Mouse (Mus musculus) E14TG2a.4 (cell line): ENCODE measurements around the gene R3hdm4.

Source experiments
- CTCF ChIP-seq: conservative IDR thresholded peaks from 2 replicates; pipeline ENCODE4 v1.5.1; 2014; ENCODE audit warnings: low read length
- NANOG ChIP-seq: IDR thresholded peaks from 2 replicates; pipeline ENCODE4 v1.6.1; 2014; ENCODE audit warnings: borderline replicate concordance, low read length, mixed read lengths
- POU5F1 ChIP-seq: IDR thresholded peaks from 2 replicates; pipeline ENCODE4 v1.6.1; 2014; ENCODE audit warnings: low read length, borderline replicate concordance

DNA sequence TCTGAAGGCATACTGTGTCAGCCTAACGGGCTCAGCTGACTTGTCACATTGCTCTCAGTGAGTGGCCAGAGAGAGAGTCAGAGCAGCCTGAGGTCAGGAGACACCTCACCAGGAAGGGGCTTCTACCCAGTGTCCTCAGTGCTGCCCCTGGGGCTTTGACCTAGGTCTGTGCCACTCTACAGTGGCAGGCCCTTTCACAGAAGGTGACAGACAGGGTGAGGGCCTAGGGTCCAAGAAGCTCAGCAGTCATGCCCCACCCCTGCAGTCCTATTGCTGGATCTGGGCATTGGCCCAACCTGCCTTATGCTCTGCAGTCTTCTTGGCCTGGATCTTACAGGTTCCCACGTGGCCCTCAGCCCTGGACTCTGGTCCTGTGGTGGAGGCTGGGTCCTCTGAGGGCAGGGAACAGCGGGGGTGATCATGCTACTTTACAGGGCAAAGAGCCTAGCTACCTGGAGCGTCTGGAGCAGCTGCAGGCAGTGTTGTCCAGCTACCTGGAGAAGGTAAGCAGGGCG lies 45.9 kb upstream of the R3hdm4 start:
- no peak for TF ChIP-seq CTCF
- TF ChIP-seq NANOG: no peak
- no peak for TF ChIP-seq POU5F1
